Mouse (Mus musculus): ENCODE data around the gene Olfr1510. TPM values are rescaled to one million over a fixed set of nuclear protein-coding genes. Genes with fewer than 3 reads are reported as not detected.

Olfr1510 gene
- total RNA-seq (2023) = not detected

GRCm38 (mm10) chr14:52414273-52414672 is at the start of gene Olfr1510:
Gene Olfr1510, minus strand, starts transcription at chr14:52414373.

GRCm38 (mm10) chr14:52442690-52443089 is 28.5 kb upstream of the Olfr1510 start, which contains the start of gene Olfr1509:
Gene Olfr1509, plus strand, starts transcription at chr14:52442990.

GRCm38 (mm10) chr14:52397279-52397678 is 16.9 kb downstream of the Olfr1510 start, which contains the start of gene Olfr1511:
Gene Olfr1511, minus strand, starts transcription at chr14:52397379.

GRCm38 (mm10) chr14:52379068-52379467 is 35.1 kb downstream of the Olfr1510 start, which contains the start of gene Olfr1512:
Gene Olfr1512, minus strand, starts transcription at chr14:52379168.

Other genes with a start within 250 kb of the Olfr1510 start
- gene Supt16, start 217.0 kb downstream of the Olfr1510 start, total RNA-seq (2023) = 67.1 TPM
- gene Chd8, start 156.6 kb downstream of the Olfr1510 start, total RNA-seq (2023) = 241 TPM
- gene Tox4, start 135.2 kb downstream of the Olfr1510 start, total RNA-seq (2023) = 112 TPM
- gene Rab2b, start 134.8 kb downstream of the Olfr1510 start, total RNA-seq (2023) = 16.2 TPM
- 67.4 TPM for gene Mettl3, start 109.2 kb downstream of the Olfr1510 start, total RNA-seq (2023)
- gene Sall2, start 85.6 kb downstream of the Olfr1510 start, total RNA-seq (2023) = 3.6 TPM
- gene Olfr1513, start 58.0 kb downstream of the Olfr1510 start, total RNA-seq (2023) = not detected
- not detected for gene Olfr1512, start 35.2 kb downstream of the Olfr1510 start, total RNA-seq (2023)
- gene Olfr1511, start 17.0 kb downstream of the Olfr1510 start, total RNA-seq (2023) = not detected
- not detected for gene Olfr1509, start 28.6 kb upstream of the Olfr1510 start, total RNA-seq (2023)
- gene Olfr1508, start 53.1 kb upstream of the Olfr1510 start, total RNA-seq (2023) = not detected
- gene Olfr1507, start 81.4 kb upstream of the Olfr1510 start, total RNA-seq (2023) = not detected

Data from CD4-positive naive resting alpha-beta T cell, adult 76 days (primary cell).